Mouse (Mus musculus): ENCODE data around the gene Igsf9b. TPM values are rescaled to one million over a fixed set of nuclear protein-coding genes. Genes with fewer than 3 reads are reported as not detected.

The Igsf9b gene
- total RNA-seq (2021) = 1 to 10 TPM in 1 of 2 experiments, under 1 TPM in 1; 0.78 to 1.4 TPM
- long read RNA-seq, experiment 1 = 0 reads
- long read RNA-seq, experiment 2 = 0 reads

- peak; percentile 90 for DNase-seq (ENCODE audit: low spot score)
These were observed at the start of gene Igsf9b for GRCm38 (mm10) chr9:27298411-27299285. Igsf9b (plus strand) TSS chr9:27299204.

GRCm38 (mm10) chr9:27252034-27252714, 46.8 kb upstream of the Igsf9b start:
- DNase-seq (ENCODE audit: low spot score) = no peak

DNA sequence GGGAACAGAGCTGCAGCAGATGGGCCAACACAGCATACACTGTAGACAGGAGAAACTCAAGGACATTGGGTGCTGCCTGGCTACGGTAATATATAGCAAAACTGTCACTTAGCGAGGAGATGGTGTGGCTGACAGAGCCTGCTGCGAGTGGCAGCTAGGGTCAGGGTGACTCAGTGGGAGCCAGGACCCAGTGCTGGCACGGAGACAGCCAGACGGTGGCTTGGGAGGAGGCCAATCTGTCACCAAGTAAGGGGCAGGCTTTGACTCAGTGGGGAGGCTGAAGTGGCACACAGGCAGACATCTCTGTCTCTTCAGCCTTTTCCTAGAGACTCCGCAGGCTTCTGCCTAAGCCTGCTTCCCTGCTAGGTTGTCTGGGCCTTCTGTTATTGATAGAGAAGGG, 42.5 kb upstream of the Igsf9b start:
- DNase-seq (ENCODE audit: low spot score) = peak; percentile 9

DNA sequence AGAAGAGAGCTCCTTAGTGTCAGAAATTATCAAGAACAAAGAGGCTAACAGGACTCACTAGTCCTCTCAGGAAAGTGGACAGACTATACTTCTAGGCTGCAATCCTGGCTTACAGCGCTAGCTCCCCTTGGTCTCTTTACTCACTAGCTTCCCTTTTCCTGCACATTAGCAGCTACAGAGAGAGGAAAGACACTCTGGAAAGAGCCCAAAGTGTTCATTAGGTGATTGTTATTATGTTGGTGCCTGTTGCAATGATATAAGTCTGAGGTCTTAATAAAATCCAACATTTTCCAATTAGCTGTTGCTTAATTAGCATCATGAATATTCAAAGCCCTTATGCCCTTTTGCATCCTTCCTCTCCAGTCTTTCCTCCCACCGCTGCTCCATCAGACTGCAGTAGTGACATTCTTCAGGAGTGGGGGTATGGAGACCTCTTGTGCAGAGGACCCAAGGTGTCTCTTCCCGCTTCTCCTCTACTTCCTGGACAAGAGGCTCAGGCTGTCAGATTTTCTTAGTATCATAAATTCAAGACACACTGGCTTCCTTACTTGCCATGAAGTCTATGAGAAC, 38.5 kb upstream of the Igsf9b start:
- DNase-seq (ENCODE audit: low spot score) = no peak

DNA sequence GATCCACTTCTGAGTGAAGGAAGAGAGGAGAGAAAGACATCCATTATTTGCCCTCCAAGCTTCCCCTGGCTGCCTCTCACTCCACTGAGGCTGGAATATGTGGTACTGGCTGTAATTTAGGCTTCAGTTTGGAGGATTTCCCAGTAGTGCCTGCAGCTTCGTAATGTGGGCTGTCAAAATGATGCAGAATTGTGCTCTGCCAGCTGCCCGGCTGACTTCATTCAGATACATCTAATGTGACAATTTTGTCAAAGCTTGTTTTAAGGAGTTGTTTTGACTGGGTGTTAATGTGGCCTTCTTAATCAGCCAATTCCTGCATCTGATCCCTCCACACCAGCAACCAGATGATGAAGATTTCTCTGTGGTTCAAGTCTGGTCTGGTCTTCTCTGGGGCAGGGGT, 37.1 kb upstream of the Igsf9b start:
- no peak for DNase-seq (ENCODE audit: low spot score)

GRCm38 (mm10) chr9:27265009-27265408, 34.0 kb upstream of the Igsf9b start:
- DNase-seq (ENCODE audit: low spot score) = no peak

GRCm38 (mm10) chr9:27267878-27268277, 31.1 kb upstream of the Igsf9b start:
- DNase-seq (ENCODE audit: low spot score) = no peak

GRCm38 (mm10) chr9:27268493-27268892, 30.5 kb upstream of the Igsf9b start:
- DNase-seq (ENCODE audit: low spot score) = no peak

DNA sequence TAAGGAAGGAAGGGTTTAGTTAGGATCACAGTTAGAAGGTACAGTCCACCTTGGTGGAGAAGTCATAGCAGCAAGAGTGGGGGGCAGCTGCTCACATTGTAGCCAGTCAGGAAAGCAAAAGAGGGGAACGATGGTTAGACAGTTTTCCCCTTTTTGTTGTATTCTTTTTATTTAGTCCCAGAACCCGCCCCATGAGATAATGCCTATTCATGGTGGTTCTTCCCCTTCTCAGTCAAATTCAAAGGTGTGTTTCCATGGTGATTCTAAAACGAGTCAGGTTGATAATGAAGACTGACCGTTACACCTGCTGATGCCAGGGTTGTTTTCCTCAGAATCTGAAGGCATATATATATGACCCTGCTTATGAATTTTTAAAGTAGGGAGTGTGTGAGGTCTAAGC, 29.7 kb upstream of the Igsf9b start:
- no peak for DNase-seq (ENCODE audit: low spot score)

DNA sequence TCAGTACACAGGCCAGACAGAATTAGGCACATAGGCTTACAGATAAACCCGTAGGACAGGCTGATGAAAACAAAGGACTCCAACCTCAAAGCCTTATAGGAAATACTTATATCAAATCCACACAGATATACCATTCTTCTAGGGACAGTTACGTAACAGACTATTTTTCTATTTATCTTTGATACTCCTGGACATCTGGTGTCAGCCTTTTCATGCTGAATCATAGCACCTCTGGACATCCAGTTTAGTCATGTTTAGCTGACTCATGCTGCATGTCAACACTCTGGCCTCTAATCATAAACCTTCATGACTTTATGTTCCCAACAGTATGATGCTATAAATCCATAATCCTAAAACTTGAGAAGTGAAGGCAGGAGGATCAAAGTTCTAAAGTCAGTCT, 29.1 kb upstream of the Igsf9b start:
- DNase-seq (ENCODE audit: low spot score) = no peak

- no peak for DNase-seq (ENCODE audit: low spot score)
These were observed 27.1 kb upstream of the Igsf9b start for GRCm38 (mm10) chr9:27271899-27272298.

DNA sequence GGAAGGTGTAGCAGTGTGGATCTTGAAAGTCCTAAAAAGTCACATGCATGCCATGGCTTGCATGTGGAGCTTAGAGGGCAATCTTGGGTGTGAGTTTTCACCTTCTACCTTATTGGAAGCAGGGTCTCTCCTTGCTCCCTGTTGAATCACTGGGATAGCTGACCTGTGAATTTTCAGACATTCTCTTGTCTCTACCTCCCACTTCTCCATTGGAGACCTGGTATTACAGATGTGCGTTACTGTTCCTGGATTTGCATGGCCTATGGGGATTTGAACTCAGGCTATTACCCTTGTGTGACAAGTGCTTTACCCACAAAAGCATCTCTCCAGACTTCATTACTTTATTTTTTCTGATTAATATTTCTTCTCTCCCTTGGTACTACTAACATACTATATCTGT, 26.1 kb upstream of the Igsf9b start:
- DNase-seq (ENCODE audit: low spot score) = no peak

DNA sequence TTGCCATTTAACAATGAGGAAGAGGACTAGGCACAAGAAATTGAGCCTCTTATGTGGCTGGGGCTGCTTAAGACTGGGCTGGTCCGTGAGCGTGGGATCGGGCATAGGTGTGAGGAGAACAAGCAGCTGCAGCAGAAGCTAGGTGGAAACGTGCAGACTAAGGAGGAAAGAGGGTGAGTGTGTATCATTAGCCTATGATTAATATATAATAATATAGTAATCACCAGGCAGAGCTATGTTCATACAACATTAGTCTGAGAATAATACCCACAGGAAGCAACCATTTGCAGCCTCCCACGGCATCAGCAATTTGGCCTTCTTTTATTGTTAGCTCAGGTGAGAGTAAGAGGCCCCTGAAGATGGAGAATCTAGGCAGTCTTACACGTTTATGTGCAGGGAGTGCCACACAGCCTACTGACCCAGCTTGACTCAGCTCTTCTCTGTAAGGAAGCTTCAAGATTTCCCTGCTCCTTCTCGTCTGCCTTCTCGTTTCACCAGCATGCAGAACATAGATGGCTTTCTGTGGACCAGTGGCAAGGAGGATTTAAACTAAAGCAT, 22.6 kb upstream of the Igsf9b start:
- DNase-seq (ENCODE audit: low spot score) = no peak

DNA sequence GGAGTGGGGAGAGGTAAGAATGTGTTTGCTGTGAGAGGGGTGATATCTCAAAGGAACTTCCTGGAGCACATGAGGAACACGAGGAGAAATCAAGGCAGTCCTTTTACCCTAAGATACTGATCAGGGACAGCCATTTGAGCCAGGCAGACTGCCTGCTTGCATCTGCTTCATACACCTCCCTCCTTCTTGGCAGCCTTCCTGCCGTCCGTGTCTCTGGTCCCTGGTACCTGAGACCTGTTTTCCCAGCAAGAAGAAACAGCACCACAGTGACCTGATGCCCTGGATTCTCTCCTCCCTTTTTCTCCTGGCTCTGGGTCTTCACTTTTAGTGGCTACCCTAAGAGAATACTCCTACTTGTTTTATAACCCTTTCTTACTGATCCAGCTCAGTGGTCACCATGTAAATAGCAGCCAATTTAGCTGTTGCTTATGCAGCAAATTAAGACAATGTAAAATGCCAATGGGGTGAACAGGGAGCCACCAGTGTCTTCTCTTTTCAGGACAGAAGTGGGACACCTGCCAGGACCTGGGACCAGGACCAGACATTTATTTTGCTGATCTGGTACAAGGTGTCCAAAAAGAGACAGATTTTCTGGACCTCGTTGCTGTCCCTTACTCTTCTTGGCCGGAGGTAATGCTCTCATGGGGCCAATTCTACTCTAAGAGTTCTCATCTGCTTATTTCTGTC, 21.5 kb upstream of the Igsf9b start:
- DNase-seq (ENCODE audit: low spot score) = no peak

GRCm38 (mm10) chr9:27279041-27279440, 20.0 kb upstream of the Igsf9b start:
- no peak for DNase-seq (ENCODE audit: low spot score)

GRCm38 (mm10) chr9:27280976-27281375, 18.0 kb upstream of the Igsf9b start:
- no peak for DNase-seq (ENCODE audit: low spot score)

GRCm38 (mm10) chr9:27285719-27286249, 13.2 kb upstream of the Igsf9b start:
- DNase-seq (ENCODE audit: low spot score) = no peak

DNA sequence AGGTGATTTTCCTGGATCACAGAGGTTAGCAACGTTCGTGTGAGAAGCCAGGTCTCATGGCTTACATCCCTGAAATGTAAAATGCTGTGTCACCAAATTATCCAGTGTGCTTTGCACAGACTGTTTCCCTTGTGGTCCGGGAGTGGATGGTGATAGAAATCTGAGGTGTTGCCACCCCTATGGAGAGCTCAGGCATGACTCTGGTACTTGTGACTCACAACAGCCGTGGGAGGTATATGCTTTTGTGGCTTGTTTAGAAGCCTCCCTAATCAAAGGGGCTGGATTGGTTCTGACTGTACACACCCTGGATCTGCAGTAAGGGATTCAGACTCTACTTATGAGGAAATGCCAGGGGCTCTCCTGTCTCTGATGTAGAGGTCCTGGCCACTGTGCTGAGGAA, 12.7 kb upstream of the Igsf9b start:
- no peak for DNase-seq (ENCODE audit: low spot score)

- no peak for DNase-seq (ENCODE audit: low spot score)
These were observed 12.1 kb upstream of the Igsf9b start for GRCm38 (mm10) chr9:27286859-27287258.

- DNase-seq (ENCODE audit: low spot score) = peak; percentile 11
These were observed 11.6 kb upstream of the Igsf9b start for GRCm38 (mm10) chr9:27287419-27287818.

- no peak for DNase-seq (ENCODE audit: low spot score)
These were observed 10.6 kb upstream of the Igsf9b start for GRCm38 (mm10) chr9:27288442-27288841.

Data from gastrocnemius, adult 18-20 months (tissue).